Mouse (Mus musculus): ENCODE data around the gene Eif3i.

GRCm38 (mm10) chr4:129622803-129623535 lies 22.5 kb upstream of the Eif3i start:
- TF ChIP-seq CTCF (IDR thresholded peaks at IDR 0.05; ENCODE audit: low read depth, low read length) = no peak
- no peak for TF ChIP-seq POLR2A (IDR thresholded peaks at IDR 0.05; ENCODE audit: borderline replicate concordance, low read depth, low read length)
